ENCODE assay signal across 13 mouse cellular contexts in genomic region chr3:152556919-152557318, GRCm38 (mm10).
DNase-seq lines count a peak whose midpoint lies in the region; ATAC-seq and TF ChIP-seq lines count a peak whose summit lies in the region.
"Had no signal": no experiment of that assay in that cellular context is flagged by ENCODE, and none has a peak within 500 bp of the region (broad histone marks: within the 10 kb centered on the region; RNA-seq: fewer than 3 reads in every experiment).

No protein-coding gene starts in this region.

- H3K9me3 ChIP-seq in kidney, postnatal 0 days (replicated peaks; ENCODE audit: low read length): no peaks in the 10 kb centered on the region
- H3K9me3 ChIP-seq in CH12.LX (replicated peaks; ENCODE audit: low read length): no peaks in the 10 kb centered on the region
- H3K9me3 ChIP-seq: midbrain, embryonic 10.5 days had no signal

- H3K27me3 ChIP-seq in kidney, postnatal 0 days (ENCODE audit: insufficient read depth, low read length): no peaks in the 10 kb centered on the region
- H3K27me3 ChIP-seq in CH12.LX (replicated peaks): no peaks in the 10 kb centered on the region

- no peak overlapping the region for H3K4me2 ChIP-seq in kidney, postnatal 0 days (ENCODE audit: low read length)
- no peak overlapping the region for H3K4me2 ChIP-seq in CH12.LX (ENCODE audit: insufficient read depth, low read depth, poor library complexity, severe bottlenecking)

- peak; percentile 25; the same call in 1 of the 2 replicates for TF ChIP-seq CTCF in kidney, postnatal 0 days (IDR thresholded peaks at IDR 0.05; ENCODE audit: low read depth)
- TF ChIP-seq CTCF in CH12.LX (conservative IDR thresholded peaks at IDR 0.05 in 1 of 2, IDR thresholded peaks at IDR 0.05 in 1 of 2; ENCODE audit: low read depth in 2 of 2, low read length in 2 of 2): peak; percentile 42 to 49
- TF ChIP-seq CTCF in bone marrow, adult 2 months (IDR thresholded peaks at IDR 0.05; ENCODE audit: control insufficient read depth, insufficient read depth, low read length): peak; percentile 14; the same call in 1 of the 2 replicates

- no peaks in the 10 kb centered on the region for H3K36me3 ChIP-seq in kidney, postnatal 0 days (ENCODE audit: insufficient read depth, low read length)
- H3K36me3 ChIP-seq in CH12.LX (replicated peaks in 1 of 2; ENCODE audit: control insufficient read depth in 1 of 2, insufficient read depth in 1 of 2, low read length in 1 of 2): no peaks in the 10 kb centered on the region
- H3K36me3 ChIP-seq: midbrain, embryonic 10.5 days had no signal

- no peak for TF ChIP-seq POLR2A in CH12.LX (IDR thresholded peaks at IDR 0.05; ENCODE audit: low read depth, low read length)
- no peak for TF ChIP-seq POLR2A in bone marrow, adult 2 months (IDR thresholded peaks at IDR 0.05; ENCODE audit: borderline replicate concordance, control insufficient read depth, low read depth, low read length)

- no peak overlapping the region for H3K27ac ChIP-seq in kidney, postnatal 0 days
- no peak overlapping the region for H3K27ac ChIP-seq in CH12.LX (ENCODE audit: insufficient read depth, low read depth)
- no peak overlapping the region for H3K27ac ChIP-seq in bone marrow, adult 2 months (ENCODE audit: control insufficient read depth, insufficient read depth, low read depth, low read length, poor library complexity)
- H3K27ac ChIP-seq: midbrain, embryonic 10.5 days had no signal

- H3K4me3 ChIP-seq in kidney, postnatal 0 days (replicated peaks; ENCODE audit: low read depth, low read length): no peak overlapping the region
- no peak overlapping the region for H3K4me3 ChIP-seq in CH12.LX (replicated peaks in 1 of 3; ENCODE audit: low read depth in 2 of 3, low read length in 2 of 3, poor library complexity in 1 of 3)
- H3K4me3 ChIP-seq in bone marrow, adult 2 months (replicated peaks; ENCODE audit: control insufficient read depth, low read depth, low read length): no peak overlapping the region
- H3K4me3 ChIP-seq: midbrain, embryonic 10.5 days; myocyte had no signal

- TF ChIP-seq RAD21 in CH12.LX (IDR thresholded peaks at IDR 0.05; ENCODE audit: low read depth, low read length): peak; percentile 21

- WGBS in kidney, postnatal 0 days: 89% methylated on average over 3 of the region's 3 CpGs
- 96% methylated on average over 3 of the region's 3 CpGs for WGBS in bone marrow, adult 2 months

- DNase-seq in kidney, postnatal 0 days (ENCODE audit: low spot score): no peak
- no peak for DNase-seq in kidney, adult 9 months
- DNase-seq in 3T3-L1 (ENCODE audit: low read depth, low spot score) (peak; percentile 53), CH12.LX (ENCODE audit: extremely low read depth) (peak; percentile 12)
- DNase-seq in cerebellum, adult 8-10 months: no peak
- DNase-seq in embryo, embryonic 11 days: no peak
- DNase-seq: adrenal gland, adult 8-10 months; cerebellum, postnatal 10 days; heart, postnatal 36 days; thymus, adult 18-20 months had no signal

- no peak for ATAC-seq in kidney, postnatal 0 days (replicated peaks; ENCODE audit: low FRiP score, low read depth)

- in situ Hi-C loops in CH12.LX (cut with MboI; ENCODE audit: low pct_ligation_motif_present, low pct_unique_long_range_greater_than_20kb, low sequenced_read_pairs): no loop called here

- no peak for TF ChIP-seq EP300 in CH12.LX (IDR thresholded peaks at IDR 0.05; ENCODE audit: low read length)

- no peaks in the 10 kb centered on the region for H3K79me2 ChIP-seq in CH12.LX (replicated peaks; ENCODE audit: control insufficient read depth, extremely low read depth, insufficient read depth, poor library complexity, severe bottlenecking)

- no peaks in the 10 kb centered on the region for H3K4me1 ChIP-seq in kidney, postnatal 0 days (replicated peaks; ENCODE audit: insufficient read depth, low read length)
- peaks cover 2 to 8% of the 10 kb centered on the region in 2 experiments; a peak in 2 of 4 replicates for H3K4me1 ChIP-seq in CH12.LX (ENCODE audit: control insufficient read depth in 1 of 2, insufficient read depth in 2 of 2)
- H3K4me1 ChIP-seq in bone marrow, adult 2 months (ENCODE audit: control insufficient read depth, insufficient read depth, low read length): peaks cover 1% of the 10 kb centered on the region; the same call in 1 of the 2 replicates

- dilution Hi-C loops in CH12.LX (cut with MboI; ENCODE audit: extremely low pct_ligation_motif_present, extremely low pct_unique_long_range_greater_than_20kb, low sequenced_read_pairs): no loop called here

- no peak overlapping the region for H3K9ac ChIP-seq in kidney, postnatal 0 days (ENCODE audit: low read depth, low read length)
- H3K9ac ChIP-seq in CH12.LX (ENCODE audit: insufficient read depth, low read depth): no peak overlapping the region

TF ChIP-seq in CH12.LX, 34 proteins besides CTCF, POLR2A, EP300 and RAD21:
- TF ChIP-seq E2F4 (IDR thresholded peaks at IDR 0.05; ENCODE audit: insufficient replicate concordance, low read depth, low read length): no peak
- no peak for TF ChIP-seq ELF1 (IDR thresholded peaks at IDR 0.05; ENCODE audit: low read depth, low read length)
- no peak for TF ChIP-seq KAT2A (IDR thresholded peaks at IDR 0.05; ENCODE audit: insufficient replicate concordance, low read length)
- TF ChIP-seq NRF1 (IDR thresholded peaks at IDR 0.05; ENCODE audit: low read depth, low read length): no peak
- no peak for TF ChIP-seq CHD1 (IDR thresholded peaks at IDR 0.05; ENCODE audit: low read depth, low read length)
- TF ChIP-seq JUN (IDR thresholded peaks at IDR 0.05; ENCODE audit: insufficient read depth, low read depth, low read length): no peak
- TF ChIP-seq ETS1 (conservative IDR thresholded peaks at IDR 0.05; ENCODE audit: low read depth, low read length): no peak
- TF ChIP-seq TCF12 (IDR thresholded peaks at IDR 0.05; ENCODE audit: low read depth, low read length): no peak
- TF ChIP-seq JUND (conservative IDR thresholded peaks at IDR 0.05; ENCODE audit: low read depth, low read length): no peak
- no peak for TF ChIP-seq MAZ (IDR thresholded peaks at IDR 0.05; ENCODE audit: low read depth, low read length)
- TF ChIP-seq SIN3A (IDR thresholded peaks at IDR 0.05; ENCODE audit: low read length): no peak
- no peak for TF ChIP-seq GABPA (IDR thresholded peaks at IDR 0.05; ENCODE audit: insufficient replicate concordance, low read depth, low read length)
- TF ChIP-seq PAX5 (IDR thresholded peaks at IDR 0.05; ENCODE audit: low read length): no peak
- TF ChIP-seq MAX (IDR thresholded peaks at IDR 0.05; ENCODE audit: low read length): no peak

Comparison
In these comparisons a context has a peak if more than half of its experiments do, and no peak if none do; other contexts are left out.
1. DNase-seq: peak in 3T3-L1 (single experiment) and CH12.LX (single experiment); none in kidney, postnatal 0 days (single experiment), kidney, adult 9 months (single experiment), cerebellum, adult 8-10 months (single experiment) and embryo, embryonic 11 days (single experiment).
2. Peak in every context shown above with its lines, with median percentiles within 50 percentile points of each other: CTCF ChIP-seq.